In the genomic region with DNA sequence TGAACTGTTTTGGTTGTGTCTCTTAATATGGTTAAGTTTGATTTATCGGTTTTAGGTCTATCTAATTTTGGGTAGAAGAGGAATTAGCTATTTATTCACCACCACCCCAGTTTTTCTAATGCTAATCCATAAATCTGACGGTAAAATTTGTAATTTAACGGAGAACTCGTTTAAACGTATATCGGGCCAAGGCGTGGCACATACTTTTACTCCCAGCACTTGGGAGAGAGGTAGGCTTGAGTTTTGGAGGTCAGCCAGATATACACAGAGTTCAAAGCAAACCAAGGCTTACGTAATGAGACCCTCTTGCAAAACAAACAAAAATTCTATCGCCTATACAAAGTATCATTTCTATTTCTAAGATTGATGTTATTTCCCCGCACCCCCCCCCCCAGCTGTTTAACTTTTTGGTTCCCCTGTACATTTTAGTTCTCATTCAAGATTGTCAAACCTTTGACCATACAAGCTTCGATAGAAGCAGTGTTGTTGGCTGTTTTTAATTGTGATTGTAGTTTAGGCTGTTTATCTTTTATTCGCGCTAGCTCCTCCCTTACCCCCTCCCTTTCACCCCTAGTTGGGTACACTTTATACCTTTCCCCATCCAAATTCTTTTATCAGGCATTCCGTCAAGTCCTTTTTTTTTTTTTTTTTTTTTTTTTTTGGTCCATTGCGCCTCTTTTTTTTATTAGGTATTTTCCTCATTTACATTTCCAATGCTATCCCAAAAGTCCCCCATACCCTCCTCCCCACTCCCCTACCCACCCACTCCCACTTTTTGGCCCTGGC, we compare ENCODE assay signal across 8 mouse cellular contexts. TPM values are rescaled to one million over a fixed set of nuclear protein-coding genes. Genes with fewer than 3 reads are reported as not detected.
DNase-seq lines count a peak whose midpoint lies in the region; ATAC-seq and TF ChIP-seq lines count a peak whose summit lies in the region.

No protein-coding gene starts in this region.

- no peaks in the 10 kb centered on the region for H3K9me3 ChIP-seq in heart, embryonic 11.5 days (replicated peaks; ENCODE audit: control insufficient read depth, low read length)
- H3K9me3 ChIP-seq in hindbrain, embryonic 13.5 days = no peaks in the 10 kb centered on the region
- H3K9me3 ChIP-seq in stomach, postnatal 0 days (ENCODE audit: control insufficient read depth, low read length) = no peaks in the 10 kb centered on the region

- H3K4me3 ChIP-seq in heart, embryonic 11.5 days (ENCODE audit: low read depth, low read length) = peak overlapping the region; percentile 75
- peak overlapping the region; percentile 99 for H3K4me3 ChIP-seq in bone marrow macrophage, adult 2 months (ENCODE audit: insufficient read depth, low read length)
- peak overlapping the region; percentile 83 for H3K4me3 ChIP-seq in hindbrain, embryonic 13.5 days
- peak overlapping the region; percentile 99 for H3K4me3 ChIP-seq in lung, adult 2 months (replicated peaks; ENCODE audit: extremely low read depth, low read depth, low read length)
- H3K4me3 ChIP-seq in stomach, postnatal 0 days (ENCODE audit: low read depth, low read length) = peak overlapping the region; percentile 90

- 27% methylated on average over 15 of the region's 15 CpGs for WGBS in heart, embryonic 11.5 days (ENCODE audit: insufficient replicate concordance)
- WGBS in hindbrain, embryonic 13.5 days = 32% methylated on average over 15 of the region's 15 CpGs
- 10% methylated on average over 15 of the region's 15 CpGs for WGBS in lung, adult 2 months
- WGBS in stomach, postnatal 0 days = 14% methylated on average over 15 of the region's 15 CpGs

- H3K36me3 ChIP-seq in heart, embryonic 11.5 days (ENCODE audit: control insufficient read depth, insufficient read depth, low read length) = no peaks in the 10 kb centered on the region
- no peaks in the 10 kb centered on the region; the same call in 1 of the 2 replicates for H3K36me3 ChIP-seq in hindbrain, embryonic 13.5 days
- no peaks in the 10 kb centered on the region for H3K36me3 ChIP-seq in stomach, postnatal 0 days (ENCODE audit: control insufficient read depth, insufficient read depth, low read length)

- ATAC-seq in heart, embryonic 11.5 days (replicated peaks; ENCODE audit: insufficient number of reproducible peaks, low FRiP score, low TSS enrichment) = no peak
- ATAC-seq in hindbrain, embryonic 13.5 days (ENCODE audit: low FRiP score) = no peak
- no peak for ATAC-seq in stomach, postnatal 0 days (ENCODE audit: low FRiP score, low TSS enrichment)

- no peak for TF ChIP-seq EP300 in stomach, postnatal 0 days (optimal IDR thresholded peaks at IDR 0.05)

- H3K27me3 ChIP-seq in heart, embryonic 11.5 days (ENCODE audit: control insufficient read depth, insufficient read depth, low read length) = no peaks in the 10 kb centered on the region
- H3K27me3 ChIP-seq in hindbrain, embryonic 13.5 days = no peaks in the 10 kb centered on the region
- H3K27me3 ChIP-seq in stomach, postnatal 0 days (ENCODE audit: control insufficient read depth, insufficient read depth, low read length) = no peaks in the 10 kb centered on the region

- DNase-seq in heart, adult 8-10 months (ENCODE audit: low spot score) = no peak
- DNase-seq in lung, adult 2 months = no peak
- DNase-seq in stomach, postnatal 0 days (ENCODE audit: low spot score) = peak; percentile 16
- DNase-seq in left cerebral cortex, postnatal 10 days (ENCODE audit: extremely low spot score in 1 of 2, low spot score in 2 of 2) = no peak
- no peak for DNase-seq in gastrocnemius, adult 8-10 months (ENCODE audit: low spot score in 2 of 2)

- H3K27ac ChIP-seq in heart, embryonic 11.5 days (ENCODE audit: low read depth, low read length) = peak overlapping the region; percentile 89; the same call in 1 of the 2 replicates
- peak overlapping the region; percentile 100 for H3K27ac ChIP-seq in bone marrow macrophage, adult 2 months (ENCODE audit: insufficient read depth, low read depth, low read length)
- peak overlapping the region; percentile 98 for H3K27ac ChIP-seq in hindbrain, embryonic 13.5 days
- H3K27ac ChIP-seq in stomach, postnatal 0 days (replicated peaks) = peak overlapping the region; percentile 99

- H3K9ac ChIP-seq in heart, embryonic 11.5 days (ENCODE audit: low read depth, low read length) = peak overlapping the region; percentile 96
- H3K9ac ChIP-seq in hindbrain, embryonic 13.5 days = peak overlapping the region; percentile 85
- peak overlapping the region; percentile 93 for H3K9ac ChIP-seq in stomach, postnatal 0 days (ENCODE audit: low read length)

- intact Hi-C loops in left cerebral cortex, postnatal 10 days (cut with DNase I) = no loop called here

- no peak for TF ChIP-seq POLR2A in bone marrow macrophage, adult 2 months (IDR thresholded peaks at IDR 0.05; ENCODE audit: borderline replicate concordance, low read depth, low read length)
- TF ChIP-seq POLR2A in lung, adult 2 months (IDR thresholded peaks at IDR 0.05; ENCODE audit: borderline replicate concordance, extremely low read depth, low read depth, low read length) = no peak

- TF ChIP-seq CTCF in bone marrow macrophage, adult 2 months (IDR thresholded peaks at IDR 0.05; ENCODE audit: low read depth, low read length) = no peak
- no peak for TF ChIP-seq CTCF in lung, adult 2 months (IDR thresholded peaks at IDR 0.05; ENCODE audit: insufficient read depth, low read length)
- no peak for TF ChIP-seq CTCF in stomach, postnatal 0 days (IDR thresholded peaks at IDR 0.05; ENCODE audit: low read depth)

- H3K4me1 ChIP-seq in heart, embryonic 11.5 days (ENCODE audit: control insufficient read depth, insufficient read depth, low read length) = no peaks in the 10 kb centered on the region; the same call in 1 of the 2 replicates
- H3K4me1 ChIP-seq in bone marrow macrophage, adult 2 months (ENCODE audit: control insufficient read depth, insufficient read depth, low read length) = peaks cover 25% of the 10 kb centered on the region
- peaks cover 31% of the 10 kb centered on the region for H3K4me1 ChIP-seq in hindbrain, embryonic 13.5 days (replicated peaks)
- H3K4me1 ChIP-seq in lung, adult 2 months (ENCODE audit: control insufficient read depth, insufficient read depth, low read length) = peaks cover 8% of the 10 kb centered on the region
- no peaks in the 10 kb centered on the region for H3K4me1 ChIP-seq in stomach, postnatal 0 days (replicated peaks; ENCODE audit: control insufficient read depth, insufficient read depth)

- H3K4me2 ChIP-seq in heart, embryonic 11.5 days = peak overlapping the region; percentile 58
- H3K4me2 ChIP-seq in hindbrain, embryonic 13.5 days = peak overlapping the region; percentile 70
- H3K4me2 ChIP-seq in stomach, postnatal 0 days (replicated peaks; ENCODE audit: low read depth) = peak overlapping the region; percentile 74

RNA-seq across cellular contexts. Expression of gene Xrn2, which starts 1.5 kb away (rescaled TPM):
- polyA plus RNA-seq in heart, embryonic 11.5 days (2014; fragmentation: Nextera tagmentation; extraction: Ambion mirVana) = 70.3 and 71.7 TPM in 2 replicates
- 10 to 100 TPM; 20.7 to 28.7 (median 25.9) TPM for total RNA-seq in heart, adult 8-10 months (2022)
- polyA plus RNA-seq in bone marrow macrophage, adult 2 months (2012; ENCODE audit: insufficient read depth, insufficient read length, missing spikeins) = 73.7 and 78.8 TPM in 2 replicates
- polyA plus RNA-seq in hindbrain, embryonic 13.5 days (2015; fragmentation: Nextera tagmentation; extraction: Ambion mirVana) = 75.6 and 77.8 TPM in 2 replicates
- 16.9 and 30.0 TPM in 2 replicates for polyA plus RNA-seq in lung, adult 2 months (2012; rRNA removed)
- polyA plus RNA-seq in stomach, postnatal 0 days (2015; fragmentation: Nextera tagmentation; extraction: Ambion mirVana) = 37.7 and 37.8 TPM in 2 replicates
- 10 to 100 TPM; 60.8 to 62.5 TPM for total RNA-seq in left cerebral cortex, postnatal 10 days (2021)
- total RNA-seq in gastrocnemius, adult 8-10 months (2022) = 10 to 100 TPM; 10.7 to 12.7 (median 11.4) TPM
